Mouse (Mus musculus) urinary bladder, postnatal 14 days (tissue): ENCODE measurements around the gene Nupr1.

Experiments used
- DNase-seq: peaks from one replicate; pipeline ENCODE4 v3.0.0; 2021; ENCODE audit warnings: low spot score

Nupr1 gene

DNA sequence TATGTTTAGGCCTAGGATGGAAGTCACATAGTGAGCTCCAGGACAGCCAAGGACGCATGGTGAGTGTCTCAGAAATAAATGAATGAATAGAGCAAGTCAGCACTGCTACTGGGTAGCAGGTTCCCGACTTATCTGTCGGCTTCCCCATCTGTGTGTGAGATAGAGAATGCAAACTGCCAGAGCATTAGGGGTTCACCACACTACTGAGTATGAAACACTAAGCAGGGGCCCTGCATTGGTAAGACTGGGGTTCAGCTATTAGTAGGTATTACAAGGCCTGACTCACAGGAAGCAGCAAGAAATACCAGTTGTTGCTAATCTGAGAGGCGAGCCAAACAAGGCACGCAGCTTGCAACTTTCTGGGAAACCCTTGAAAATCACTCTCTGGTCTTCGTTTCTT lies 31.7 kb downstream of the Nupr1 start:
- DNase-seq, result no peak

- no peak for DNase-seq
Measured at GRCm38 (mm10) chr7:126596414-126596813, 34.2 kb downstream of the Nupr1 start.

DNA sequence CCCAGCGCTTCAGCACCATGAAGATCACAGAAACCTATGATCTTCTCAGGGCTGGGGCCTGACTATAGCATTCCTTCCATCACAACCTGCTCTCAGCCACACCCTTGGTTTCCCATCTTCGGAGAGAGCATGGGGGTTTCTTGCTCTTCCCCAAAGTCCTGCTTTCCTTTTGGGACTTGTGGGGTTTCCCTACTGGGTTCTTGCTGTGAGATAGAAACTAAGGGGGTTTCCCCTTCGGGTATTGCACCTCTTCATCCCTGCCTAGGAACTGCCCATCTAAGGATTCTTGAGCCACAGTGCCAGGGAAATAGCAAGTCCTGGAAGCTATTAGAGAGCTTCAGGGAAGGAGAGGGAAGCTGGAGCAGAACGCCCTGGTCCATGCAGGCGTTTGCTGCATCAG lies 34.8 kb downstream of the Nupr1 start:
- no peak for DNase-seq

- DNase-seq, result no peak
Measured at GRCm38 (mm10) chr7:126594862-126595561, 35.6 kb downstream of the Nupr1 start, which contains the start of gene Il27. Gene Il27, minus strand, starts transcription at chr7:126594941.

GRCm38 (mm10) chr7:126587779-126588178 lies 42.9 kb downstream of the Nupr1 start:
- DNase-seq, result peak; percentile 75

DNA sequence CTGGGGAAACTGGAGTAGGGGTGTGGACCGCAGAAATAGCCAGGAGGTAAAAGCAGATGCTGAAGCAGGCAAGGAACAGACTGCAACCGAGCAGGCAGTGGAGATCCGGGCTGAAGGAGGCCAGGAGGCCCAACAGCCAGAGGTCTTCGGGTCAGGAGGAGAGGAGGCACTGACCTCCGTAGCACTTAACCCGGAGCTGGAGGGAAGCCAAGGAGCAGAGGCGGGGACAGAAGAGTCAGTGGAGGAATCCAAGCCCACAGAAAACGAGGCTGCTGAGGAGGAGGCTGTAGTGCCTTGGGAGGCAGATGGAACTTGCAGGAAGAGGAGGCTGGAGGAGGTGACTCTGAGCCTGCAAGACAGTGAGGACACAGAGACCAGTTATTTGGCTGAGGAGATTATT lies 43.8 kb downstream of the Nupr1 start:
- DNase-seq, result no peak

DNA sequence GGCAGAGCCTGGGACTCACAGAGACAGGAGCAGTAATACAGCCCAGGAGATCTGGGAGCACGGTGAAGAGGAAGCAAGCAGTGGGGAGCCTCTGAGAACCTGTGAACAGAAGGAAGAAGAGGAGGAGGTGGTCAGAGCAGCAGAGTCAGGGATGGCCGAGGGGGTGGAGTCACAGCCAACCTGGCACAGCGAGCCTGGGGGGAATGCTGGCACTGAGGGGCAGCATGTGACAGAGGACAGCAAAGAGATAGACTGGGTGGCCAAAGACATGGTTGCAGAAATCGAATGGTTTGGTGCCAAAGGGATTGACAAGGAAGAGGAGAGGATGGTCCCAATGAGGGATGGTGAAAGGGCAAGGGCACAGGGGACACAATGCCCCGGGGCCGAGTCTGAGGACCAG lies 44.9 kb downstream of the Nupr1 start, which contains the start of gene Cln3:
Gene Cln3, minus strand, starts transcription at position 101 of the 400 bp plus-strand sequence.
- DNase-seq, result no peak

DNA sequence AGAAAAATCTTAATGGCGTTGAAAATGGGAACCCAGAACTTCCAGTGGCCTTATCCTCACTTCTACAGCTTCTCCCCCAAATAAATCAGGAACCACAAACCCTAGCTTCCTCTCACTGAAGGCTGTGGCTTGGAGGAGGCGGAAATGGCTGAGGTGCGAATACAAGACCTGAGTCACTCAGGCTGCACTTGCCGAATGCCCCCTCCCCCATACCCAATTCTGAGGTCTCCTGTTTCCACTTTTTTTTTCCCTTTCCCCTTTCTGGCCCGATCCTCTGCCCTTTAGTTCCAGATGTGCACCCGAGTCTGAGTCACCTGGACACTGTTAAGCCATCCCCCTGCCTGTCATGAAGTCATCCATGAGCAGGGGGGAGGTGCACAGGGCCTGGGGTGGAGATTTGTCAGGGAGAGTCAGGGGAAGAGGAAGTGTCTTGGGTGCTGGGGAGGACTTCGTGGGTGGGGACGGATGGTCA lies 46.1 kb downstream of the Nupr1 start, which contains the start of gene Apobr:
Gene Apobr, plus strand, starts transcription at position 437 of the 472 bp plus-strand sequence.
- no peak for DNase-seq

GRCm38 (mm10) chr7:126583761-126584160 lies 46.9 kb downstream of the Nupr1 start:
- no peak for DNase-seq

- peak; percentile 92 for DNase-seq
Measured at GRCm38 (mm10) chr7:126583251-126583709, 47.4 kb downstream of the Nupr1 start.

GRCm38 (mm10) chr7:126582759-126583158 lies 47.9 kb downstream of the Nupr1 start:
- DNase-seq, result peak; percentile 31

GRCm38 (mm10) chr7:126581661-126582060 lies 49.0 kb downstream of the Nupr1 start:
- no peak for DNase-seq

DNA sequence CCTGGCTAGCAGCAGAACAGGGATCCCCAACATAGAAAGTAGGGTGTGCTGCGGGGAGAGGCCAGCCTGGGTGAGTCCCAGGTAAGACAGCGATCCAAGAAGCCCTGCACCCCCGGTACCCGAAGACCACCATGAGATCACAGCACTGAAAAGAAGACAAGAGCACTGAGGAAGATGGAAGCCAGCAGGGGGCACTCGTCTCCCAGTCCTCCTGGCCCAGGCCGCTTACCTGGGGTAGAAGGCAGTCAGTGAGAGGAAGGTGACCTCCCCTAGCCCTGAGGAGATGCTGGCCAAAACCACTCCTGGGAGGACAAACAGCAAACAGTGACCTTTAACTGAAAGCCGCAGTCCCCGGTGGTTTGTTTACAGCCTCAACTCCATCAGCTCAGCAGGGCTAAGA lies 51.5 kb downstream of the Nupr1 start:
- DNase-seq, result peak; percentile 52

DNA sequence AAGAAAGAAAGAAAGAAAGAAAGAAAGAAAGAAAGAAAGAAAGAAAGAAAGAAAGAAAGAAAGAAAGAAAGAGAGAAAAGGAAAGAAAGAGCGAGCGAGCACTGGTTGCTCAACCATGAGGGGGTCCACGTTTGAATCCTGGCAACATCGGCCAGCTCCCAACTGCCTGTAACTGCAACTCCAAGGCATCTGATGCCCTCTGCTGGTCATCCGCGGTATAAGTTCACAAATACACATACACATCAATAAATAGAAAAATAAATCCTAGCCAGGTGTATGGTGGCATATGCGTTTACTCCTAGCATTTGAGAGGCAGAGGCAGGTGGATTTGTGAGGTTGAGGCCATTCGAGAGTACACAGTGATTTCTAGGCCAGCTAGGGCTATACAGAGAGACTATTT lies 53.7 kb downstream of the Nupr1 start:
- peak; percentile 60 for DNase-seq
